Mouse (Mus musculus) intestine, embryonic 16.5 days (tissue): ENCODE results near the gene Mat2a. TPM values are rescaled to one million over a fixed set of nuclear protein-coding genes. Genes with fewer than 3 reads are reported as not detected.
A peak's percentile ranks its signal among the peaks of the same experiment; 100 is the strongest.
"Not testable (repeated sequence)": the region's sequence is repeated elsewhere in the genome, so short reads cannot be mapped to it uniquely, and the experiment has no call there.

Experiments
- ATAC-seq: fragments of 200-750 bp; cut with Nextera tagmentation; 2 replicates; pipeline ENCODE4 v1.8.0; 2017; ENCODE audit warnings: moderate TSS enrichment, moderate library complexity
- H3K27ac ChIP-seq: fragments of 300-500 bp; sonication (generic); 2 replicates; pipeline ENCODE4 v1.5.1; 2014; ENCODE audit warnings: mild to moderate bottlenecking, low read length
- H3K27me3 ChIP-seq: fragments of 300-500 bp; sonication (generic); replicated peaks from 2 replicates; pipeline ENCODE4 v1.6.1; 2014; ENCODE audit warnings: low read length, control low read depth, mixed read lengths; ENCODE audit not compliant: control insufficient read depth, insufficient read depth
- H3K36me3 ChIP-seq: fragments of 300-500 bp; sonication (generic); 2 replicates; pipeline ENCODE4 v1.6.1; 2014; ENCODE audit warnings: low read length, control low read depth; ENCODE audit not compliant: control insufficient read depth, insufficient read depth
- H3K4me1 ChIP-seq: fragments of 300-500 bp; sonication (generic); 2 replicates; pipeline ENCODE4 v1.6.1; 2014; ENCODE audit warnings: low read length, control low read depth, mixed read lengths; ENCODE audit not compliant: control insufficient read depth, insufficient read depth
- H3K4me2 ChIP-seq: fragments of 300-500 bp; sonication (generic); 2 replicates; pipeline ENCODE4 v1.6.1; 2014; ENCODE audit warnings: low read depth, low read length, control low read depth
- H3K4me3 ChIP-seq: fragments of 300-500 bp; sonication (generic); 2 replicates; pipeline ENCODE4 v1.5.1; 2014; ENCODE audit warnings: mild to moderate bottlenecking, low read length
- H3K9ac ChIP-seq: fragments of 300-500 bp; sonication (generic); 2 replicates; pipeline ENCODE4 v1.6.1; 2014; ENCODE audit warnings: low read depth, low read length
- H3K9me3 ChIP-seq: fragments of 300-500 bp; sonication (generic); 2 replicates; pipeline ENCODE4 v1.6.1; 2016; ENCODE audit warnings: low read length, control low read depth; ENCODE audit not compliant: control insufficient read depth
- WGBS: fragments of 180-500 bp; shearing (Covaris S2); extraction: QIAGEN DNeasy Blood & Tissue Kit; methylation state at CpG from one replicate; pipeline ENCODE4 v1.1.7; 2014; 5-methylcytosine and 5-hydroxymethylcytosine counted together
- polyA plus RNA-seq: library from polyadenylated mRNA; unstranded; fragments of >200 nt; fragmentation: Nextera tagmentation; extraction: Ambion mirVana; gene quantifications from 2 replicates; pipeline ENCODE4 v1.2.1, GENCODE M21; 2015

Gene Mat2a
- polyA plus RNA-seq: 268 and 293 TPM in 2 replicates

DNA sequence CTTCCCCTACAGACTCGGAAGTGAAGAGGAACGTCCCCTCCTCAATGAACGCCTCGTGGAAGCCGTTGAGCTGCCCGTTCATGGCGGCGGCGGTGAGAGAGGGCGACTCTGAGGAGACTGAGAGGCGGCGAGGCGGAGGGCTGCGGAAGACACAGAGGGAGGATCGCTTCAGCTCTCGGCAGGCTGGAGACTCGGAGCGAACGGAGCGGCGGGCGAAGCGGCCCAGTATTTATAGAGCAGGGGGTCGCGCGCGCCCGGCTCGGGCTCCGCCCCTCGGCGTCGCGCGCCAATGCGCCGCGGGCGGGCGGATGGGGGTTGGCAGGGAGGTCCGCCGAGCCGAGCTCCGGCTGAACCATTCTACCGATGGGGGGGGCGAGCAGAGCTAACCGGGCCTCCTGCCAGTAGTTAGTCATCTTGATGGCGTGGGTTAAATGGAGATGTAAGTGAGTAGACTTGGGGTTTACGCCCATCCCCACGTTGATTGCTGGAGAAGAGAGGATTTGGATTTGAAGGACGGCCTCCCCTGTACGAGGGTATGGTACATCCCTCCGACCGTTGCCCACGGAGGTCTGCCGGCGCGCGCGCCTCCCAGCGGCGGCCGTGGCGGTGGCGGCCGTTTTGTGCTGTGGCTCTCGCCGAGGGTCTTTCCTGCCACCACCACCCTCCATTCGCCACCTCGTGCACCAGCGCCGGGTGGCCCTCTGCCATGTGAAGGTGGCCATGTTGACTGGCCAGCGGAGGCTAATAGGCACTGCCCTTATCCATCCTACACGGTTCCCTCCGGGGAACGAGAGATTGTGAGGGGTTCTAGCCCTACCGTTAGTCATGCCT is at the start of gene Mat2a:
TSS of gene Mat2a (minus strand) at position 204 of the 831 bp plus-strand sequence.
- Histone ChIP-seq H3K9ac (peak within 1 kb of the TSS; percentile 100), H3K4me3 (peak within 1 kb of the TSS; percentile 99), H3K4me2 (peak within 1 kb of the TSS; percentile 78), H3K36me3 (peaks cover 5% of the 10 kb centered on the region; the same call in 1 of the 2 replicates), H3K27ac (peak within 1 kb of the TSS; percentile 99), H3K27me3 (no peaks in the 10 kb centered on the region), H3K4me1 (peaks cover 9% of the 10 kb centered on the region; the same call in 1 of the 2 replicates), H3K9me3 (no peaks in the 10 kb centered on the region)
- under 1% methylated on average over 75 of the region's 77 CpGs for WGBS
- ATAC-seq: peak; percentile 87

DNA sequence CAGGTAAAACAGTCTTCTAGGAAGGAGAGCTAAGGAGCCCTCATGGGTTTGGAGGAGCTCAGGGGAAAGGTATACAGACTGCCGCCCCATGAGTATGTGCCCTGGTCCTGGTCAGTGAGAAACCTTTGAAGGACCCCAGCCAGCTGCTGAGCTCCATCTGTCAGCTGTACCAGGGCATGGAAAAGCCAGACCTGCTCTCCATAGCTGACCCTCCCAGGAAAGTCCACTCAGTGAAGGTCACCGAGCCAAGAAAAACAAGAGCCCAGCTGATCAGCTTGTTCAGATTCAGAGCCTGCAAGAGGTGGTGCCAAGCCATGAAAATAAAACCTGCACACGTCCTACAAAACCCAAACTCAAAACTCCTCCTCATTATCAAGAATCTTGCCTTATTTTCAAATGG is 49.5 kb upstream of the Mat2a start:
- 71% methylated on average over 3 of the region's 3 CpGs for WGBS
- H3K27ac ChIP-seq: no peak overlapping the region
- H3K27me3 ChIP-seq: no peaks in the 10 kb centered on the region
- no peak overlapping the region for H3K4me2 ChIP-seq
- no peaks in the 10 kb centered on the region for H3K9me3 ChIP-seq
- ATAC-seq: no peak
- no peak overlapping the region for H3K4me3 ChIP-seq
- peaks cover 9% of the 10 kb centered on the region; the same call in 1 of the 2 replicates for H3K4me1 ChIP-seq
- no peak overlapping the region for H3K9ac ChIP-seq
- no peaks in the 10 kb centered on the region for H3K36me3 ChIP-seq

DNA sequence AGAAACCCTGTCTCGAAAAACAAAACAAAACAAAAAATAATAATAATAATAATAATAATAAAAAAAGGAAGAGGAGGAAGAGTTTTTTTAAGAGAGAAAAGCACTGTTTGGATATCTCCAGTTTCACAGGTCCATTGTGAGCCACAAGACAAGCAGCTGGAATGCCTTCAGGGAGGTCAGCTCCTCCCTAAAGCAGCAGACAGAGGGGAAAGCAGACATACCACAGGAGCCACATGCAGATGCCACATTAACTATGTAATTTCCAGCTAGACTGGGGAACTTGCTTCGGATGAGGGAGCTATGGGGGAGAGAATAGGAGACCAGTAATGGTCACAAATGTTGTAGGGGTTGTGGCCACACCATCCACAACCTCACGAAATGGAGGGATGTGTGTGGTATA is 47.9 kb upstream of the Mat2a start:
- Histone ChIP-seq H3K9ac (no peak overlapping the region), H3K36me3 (no peaks in the 10 kb centered on the region), H3K27me3 (no peaks in the 10 kb centered on the region), H3K4me1 (no peaks in the 10 kb centered on the region), H3K4me3 (no peak overlapping the region), H3K27ac (no peak overlapping the region), H3K9me3 (no peaks in the 10 kb centered on the region), H3K4me2 (no peak overlapping the region)
- WGBS: 64% methylated on average over 3 of the region's 3 CpGs
- no peak for ATAC-seq

DNA sequence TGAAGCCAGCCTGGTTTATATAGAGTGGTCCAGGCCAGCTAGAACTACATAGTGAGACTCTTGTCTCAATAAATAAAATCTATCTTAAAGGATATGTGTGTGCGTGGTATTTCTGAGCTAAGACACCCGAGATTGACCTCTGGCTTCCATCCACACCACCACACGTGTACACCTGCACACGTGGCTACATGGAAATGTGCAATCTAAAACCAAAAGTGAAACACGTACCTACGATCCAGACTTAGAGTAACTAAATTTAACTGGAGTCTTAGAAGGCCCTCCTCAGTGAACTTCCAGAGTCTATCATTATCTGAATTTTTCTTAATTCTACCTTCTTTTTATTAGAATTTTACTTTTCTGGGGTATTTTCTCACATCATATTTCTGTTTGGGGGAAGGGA is 46.9 kb upstream of the Mat2a start:
- no peak overlapping the region for H3K4me2 ChIP-seq
- no peak overlapping the region for H3K9ac ChIP-seq
- H3K27ac ChIP-seq: no peak overlapping the region
- ATAC-seq: no peak
- H3K36me3 ChIP-seq: no peaks in the 10 kb centered on the region
- no peaks in the 10 kb centered on the region for H3K9me3 ChIP-seq
- WGBS: 87% methylated on average over 6 of the region's 6 CpGs
- no peaks in the 10 kb centered on the region for H3K4me1 ChIP-seq
- no peaks in the 10 kb centered on the region for H3K27me3 ChIP-seq
- H3K4me3 ChIP-seq: no peak overlapping the region

DNA sequence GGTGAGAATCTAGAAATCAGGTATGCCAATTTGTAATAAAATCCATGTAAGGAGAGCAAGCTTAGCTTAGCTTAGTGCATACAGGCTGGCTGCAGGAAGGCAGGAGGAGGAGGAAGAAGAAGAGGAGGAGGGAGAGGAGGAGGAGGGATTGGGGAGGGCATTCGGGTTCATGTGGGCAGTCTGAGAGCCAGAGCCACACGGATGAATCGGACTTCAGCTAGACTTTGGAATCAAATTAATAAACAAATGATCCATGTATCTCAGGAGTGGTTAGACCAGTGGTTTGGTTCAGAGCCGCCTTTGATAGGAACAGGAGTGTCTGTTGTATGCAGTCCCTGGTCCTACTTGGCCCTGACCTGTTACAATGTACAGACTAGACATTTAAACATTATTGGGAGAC is 45.5 kb upstream of the Mat2a start:
- Histone ChIP-seq H3K9me3 (no peaks in the 10 kb centered on the region), H3K4me1 (no peaks in the 10 kb centered on the region), H3K4me3 (no peak overlapping the region), H3K9ac (no peak overlapping the region), H3K27ac (no peak overlapping the region), H3K4me2 (no peak overlapping the region), H3K36me3 (no peaks in the 10 kb centered on the region), H3K27me3 (no peaks in the 10 kb centered on the region)
- WGBS: 60% methylated on average over 4 of the region's 4 CpGs
- ATAC-seq: no peak

DNA sequence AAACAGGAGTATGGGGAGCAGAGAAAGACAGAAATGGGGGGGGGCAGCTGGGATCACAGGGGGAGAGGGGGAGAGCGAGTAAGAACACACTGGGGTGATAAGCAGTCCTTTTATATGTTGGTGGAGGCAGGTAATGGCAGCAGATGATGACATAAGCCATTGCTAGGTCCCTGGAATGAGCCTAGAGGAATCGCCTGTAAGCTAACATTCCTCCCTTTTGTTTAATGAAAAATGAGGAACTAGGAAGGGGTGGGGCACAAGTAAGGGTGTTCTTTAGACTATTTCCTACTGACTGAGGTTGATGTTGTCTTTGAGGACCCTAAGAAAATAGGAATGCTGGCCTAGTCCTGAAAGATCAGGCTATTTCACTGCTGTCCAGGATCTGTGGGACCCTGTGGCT is 42.8 kb upstream of the Mat2a start:
- no peak overlapping the region for H3K4me2 ChIP-seq
- no peak overlapping the region for H3K9ac ChIP-seq
- ATAC-seq: no peak
- H3K36me3 ChIP-seq: no peaks in the 10 kb centered on the region
- H3K9me3 ChIP-seq: no peaks in the 10 kb centered on the region
- WGBS: 55% methylated on average over 2 of the region's 2 CpGs
- H3K27me3 ChIP-seq: no peaks in the 10 kb centered on the region
- H3K4me1 ChIP-seq: no peaks in the 10 kb centered on the region
- H3K4me3 ChIP-seq: no peak overlapping the region
- no peak overlapping the region for H3K27ac ChIP-seq

DNA sequence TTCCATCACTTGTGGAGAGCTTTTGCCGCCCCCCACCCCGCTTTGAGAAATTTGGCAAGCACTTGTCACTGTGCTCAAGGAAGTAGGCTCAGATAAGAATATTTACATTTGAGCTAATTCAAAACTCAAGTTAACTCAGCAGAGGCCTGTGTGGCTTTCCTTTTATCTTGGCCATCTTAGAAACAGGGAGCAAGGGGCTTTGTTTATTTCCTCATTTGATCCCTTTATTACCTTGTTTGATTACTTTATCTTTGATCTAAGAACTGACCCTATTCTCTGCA is 41.0 kb upstream of the Mat2a start:
- H3K36me3 ChIP-seq: no peaks in the 10 kb centered on the region
- H3K27ac ChIP-seq: no peak overlapping the region
- no peak overlapping the region for H3K4me3 ChIP-seq
- H3K9ac ChIP-seq: no peak overlapping the region
- H3K27me3 ChIP-seq: no peaks in the 10 kb centered on the region
- no peaks in the 10 kb centered on the region; the same call in 1 of the 2 replicates for H3K4me1 ChIP-seq
- 49% methylated on average over 2 of the region's 2 CpGs for WGBS
- 0 out of 2 replicates have a peak, but pooled peaks have one; percentile 22 for ATAC-seq
- no peak overlapping the region for H3K4me2 ChIP-seq
- no peaks in the 10 kb centered on the region for H3K9me3 ChIP-seq

DNA sequence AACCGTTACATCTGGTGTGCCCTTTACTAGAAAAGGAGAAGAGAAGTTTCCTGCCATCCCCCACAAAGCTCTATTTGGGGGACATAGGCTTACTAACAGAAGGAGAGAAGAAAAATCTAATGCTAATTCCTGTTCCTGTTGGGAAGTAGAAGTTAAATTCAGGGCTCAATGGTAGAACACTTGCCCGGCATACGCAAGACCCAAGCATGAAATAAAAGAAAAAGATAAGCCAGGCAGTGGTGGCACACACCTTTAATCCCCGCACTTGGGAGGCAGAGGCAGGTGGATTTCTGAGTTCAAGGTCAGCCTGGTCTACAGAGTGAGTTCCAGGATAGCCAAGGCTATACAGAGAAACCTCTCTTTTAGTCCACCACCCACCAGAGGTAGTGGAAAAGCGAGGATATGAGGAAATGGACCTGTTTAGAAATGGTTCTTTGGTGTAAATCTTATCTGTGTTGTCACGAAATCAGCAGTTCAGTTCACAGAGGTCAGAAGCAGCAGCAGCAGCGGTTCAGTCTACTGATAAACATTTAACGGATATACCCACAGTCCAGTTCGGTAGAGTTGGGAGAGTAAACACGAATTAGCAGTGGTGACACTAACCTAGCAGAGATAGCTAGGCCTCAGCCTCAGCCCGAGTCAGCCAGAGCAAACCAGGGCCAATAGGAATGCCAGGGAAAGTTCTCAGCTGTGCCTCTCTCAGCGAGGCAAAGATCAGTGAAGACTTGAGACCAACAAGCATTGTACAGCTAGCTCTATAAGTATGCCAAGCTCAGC is 40.5 kb upstream of the Mat2a start:
- H3K9me3 ChIP-seq: no peaks in the 10 kb centered on the region
- H3K4me2 ChIP-seq: no peak overlapping the region
- H3K4me3 ChIP-seq: no peak overlapping the region
- no peak overlapping the region for H3K9ac ChIP-seq
- H3K27ac ChIP-seq: no peak overlapping the region
- no peaks in the 10 kb centered on the region for H3K27me3 ChIP-seq
- WGBS: 69% methylated on average over 12 of the region's 12 CpGs
- ATAC-seq: 0 out of 2 replicates have a peak, but pooled peaks have one; percentile 29
- no peaks in the 10 kb centered on the region; the same call in 1 of the 2 replicates for H3K4me1 ChIP-seq
- no peaks in the 10 kb centered on the region for H3K36me3 ChIP-seq

DNA sequence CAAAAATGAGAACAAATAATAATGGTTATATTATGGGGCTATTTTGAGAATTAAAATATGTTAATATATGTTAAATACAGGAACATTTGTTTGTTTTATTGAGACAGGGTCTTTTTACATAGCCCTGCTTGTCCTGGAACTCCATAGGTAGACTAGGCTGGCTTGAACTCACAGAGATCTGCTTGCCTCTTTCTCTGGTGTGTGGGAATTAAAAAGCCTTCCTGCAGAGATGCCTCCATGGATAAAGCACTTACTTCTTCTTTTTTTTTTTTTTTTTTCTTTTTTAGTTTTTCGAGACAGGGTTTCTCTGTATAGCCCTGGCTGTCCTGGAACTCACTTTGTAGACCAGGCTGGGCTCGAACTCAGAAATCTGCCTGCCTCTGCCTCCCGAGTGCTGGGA is 39.3 kb upstream of the Mat2a start:
- H3K9ac ChIP-seq, H3K9me3 ChIP-seq, ATAC-seq, H3K4me2 ChIP-seq, H3K36me3 ChIP-seq, H3K4me3 ChIP-seq, H3K27ac ChIP-seq, H3K27me3 ChIP-seq, H3K4me1 ChIP-seq: not testable (repeated sequence)
- WGBS: 94% methylated on average over 3 of the region's 3 CpGs
